Mouse (Mus musculus): ENCODE measurements around the gene Adpgk.
"Not testable (repeated sequence)": the region's sequence is repeated elsewhere in the genome, so short reads cannot be mapped to it uniquely, and the experiment has no call there.

Adpgk gene

DNA sequence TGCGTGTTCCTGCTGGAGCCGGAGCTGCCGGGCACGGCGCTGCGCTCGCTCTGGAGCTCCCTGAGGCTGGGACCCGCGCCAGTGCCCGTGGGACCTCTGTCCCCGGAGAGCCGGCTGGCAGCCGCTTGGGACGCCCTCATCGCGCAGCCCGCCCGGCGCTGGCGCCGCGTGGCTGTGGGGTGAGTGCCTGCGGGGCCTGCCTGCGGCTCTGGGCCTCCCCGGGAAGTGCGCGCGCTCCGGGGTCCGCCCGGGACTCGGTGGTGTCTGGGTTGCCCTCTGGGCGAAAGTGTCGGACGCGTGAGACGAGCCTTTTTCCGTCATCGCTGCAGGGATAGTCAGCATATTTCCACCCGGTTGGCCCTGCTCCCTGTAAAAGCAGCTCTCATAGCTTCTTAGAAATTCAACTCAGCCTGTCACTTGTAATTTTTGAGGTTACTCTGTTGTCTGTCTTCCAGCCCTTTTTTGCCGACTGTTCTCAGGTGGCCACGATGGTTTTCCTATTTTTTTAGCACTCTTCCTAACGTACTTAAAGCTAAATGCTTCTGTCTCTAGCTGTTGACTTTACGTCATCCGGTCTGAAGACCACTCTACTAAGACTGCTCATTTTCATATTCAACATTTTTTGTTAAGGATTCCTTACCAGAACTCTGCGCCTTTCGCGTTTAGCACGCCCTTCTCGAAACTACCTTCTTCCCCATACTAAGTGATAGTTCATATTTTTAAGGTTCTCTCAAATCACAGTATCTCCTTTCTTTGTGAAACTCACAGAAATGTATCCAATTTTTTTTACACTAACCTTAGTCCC is 532 bp downstream of the Adpgk start:
- DNase-seq, result no peak

DNA sequence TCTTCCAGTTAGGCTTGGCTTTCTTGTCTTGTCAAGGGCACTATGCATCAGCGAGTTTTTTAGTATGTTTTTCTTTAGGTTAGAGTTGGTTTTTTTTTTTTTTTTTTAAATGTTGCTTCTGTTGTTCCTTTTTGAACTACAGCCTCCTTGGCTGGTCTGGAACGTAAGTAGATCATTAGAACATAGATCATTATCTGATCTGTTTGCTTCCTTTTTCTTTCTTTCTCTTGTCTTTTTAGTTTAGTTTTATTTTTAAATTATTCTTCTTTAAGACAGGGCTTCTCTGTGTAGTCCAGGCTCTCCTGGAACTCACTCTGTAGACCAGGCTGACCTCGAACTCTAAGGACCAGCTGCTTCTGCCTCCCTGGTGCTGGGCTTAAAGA is 1.1 kb downstream of the Adpgk start:
- no peak for DNase-seq

DNA sequence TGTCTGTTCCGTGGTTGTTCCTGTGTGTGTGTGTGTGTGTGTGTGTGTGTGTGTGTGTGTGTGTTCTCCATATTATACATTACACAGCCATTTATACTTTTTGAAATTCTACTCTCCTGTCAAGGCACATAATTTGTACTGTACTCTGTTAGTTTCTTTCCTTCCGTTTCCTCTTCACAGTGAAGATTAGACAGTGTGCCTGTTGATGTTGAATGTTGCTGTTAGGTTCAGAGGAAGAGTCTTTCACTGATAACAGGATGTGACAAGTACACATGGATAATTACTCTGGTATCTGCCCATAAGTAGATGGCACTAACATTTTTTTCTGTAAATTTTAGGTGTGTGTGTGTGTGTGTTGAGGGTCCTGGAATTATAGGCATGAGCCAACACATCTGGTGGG is 5.1 kb downstream of the Adpgk start:
- DNase-seq, result no peak

DNA sequence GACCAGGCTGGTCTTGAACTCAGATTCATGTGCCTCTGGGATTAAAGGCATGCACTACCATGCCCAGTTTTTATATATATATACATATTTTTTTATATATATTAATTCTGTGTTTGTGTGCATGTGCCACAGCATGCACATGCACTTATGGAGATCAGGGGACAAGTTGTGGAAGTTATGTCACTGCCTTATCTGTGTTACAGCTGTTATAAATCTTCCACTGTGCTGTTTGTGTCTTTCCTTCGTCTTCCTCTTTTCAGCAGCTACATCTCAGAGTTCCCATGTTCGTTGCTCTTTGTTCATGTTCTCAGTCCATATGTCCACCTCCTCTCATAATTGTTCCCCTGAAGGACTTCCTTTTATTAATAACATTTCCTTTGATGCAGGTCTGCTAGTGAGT is 16.5 kb downstream of the Adpgk start:
- no peak for DNase-seq

DNA sequence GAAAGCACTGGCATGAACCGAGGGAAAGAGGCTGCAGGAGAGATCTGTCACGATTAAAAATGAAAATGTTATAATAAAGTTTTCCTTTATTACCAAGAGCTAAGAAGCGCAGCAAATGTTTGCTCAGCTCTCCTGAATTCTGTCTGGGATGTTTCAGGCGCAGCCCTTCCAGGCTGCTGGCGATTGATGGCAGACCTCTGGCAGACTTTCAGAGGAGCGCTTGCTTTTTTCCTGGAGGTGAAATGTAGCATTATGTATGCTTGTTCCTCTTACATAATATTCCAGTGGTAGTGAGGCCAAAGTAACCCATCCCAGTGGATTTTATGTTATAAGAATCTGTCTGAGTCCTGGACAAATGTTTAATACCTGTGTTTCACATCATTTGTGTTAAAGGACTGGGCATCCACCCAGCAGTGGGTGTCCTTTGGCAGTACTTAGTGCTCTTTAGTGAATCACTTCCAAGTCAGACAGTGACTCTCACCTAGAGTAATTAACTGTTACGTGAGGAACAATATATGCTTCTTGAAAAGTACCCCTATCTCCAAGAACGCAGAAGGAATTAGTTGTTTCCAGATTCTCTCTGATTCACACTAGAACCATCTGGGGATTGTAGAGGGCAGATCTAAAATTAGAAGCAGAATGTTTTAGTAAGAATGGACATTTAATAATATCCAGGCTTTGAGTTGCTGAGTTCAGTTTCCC is 19.4 kb downstream of the Adpgk start:
- DNase-seq, result no peak

DNA sequence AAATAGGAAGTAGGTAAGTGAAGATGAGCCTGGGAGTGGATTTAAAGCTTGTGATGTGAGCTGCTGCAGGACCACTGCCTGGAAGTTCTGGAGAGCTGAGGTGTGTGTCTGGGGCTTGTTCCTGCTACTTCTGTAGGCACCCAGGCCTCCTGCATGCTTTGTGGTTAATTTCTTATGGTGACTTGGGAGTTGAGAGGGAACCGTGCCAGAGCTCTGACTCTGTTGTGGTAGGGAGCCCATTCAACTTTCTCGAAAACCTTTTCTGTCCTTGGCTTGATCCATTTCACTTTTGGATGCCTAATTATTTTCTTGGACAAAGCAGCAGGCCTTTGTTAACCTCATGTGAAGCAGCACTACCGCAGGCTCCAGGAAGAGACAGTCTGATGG is 19.9 kb downstream of the Adpgk start:
- DNase-seq, result no peak

DNA sequence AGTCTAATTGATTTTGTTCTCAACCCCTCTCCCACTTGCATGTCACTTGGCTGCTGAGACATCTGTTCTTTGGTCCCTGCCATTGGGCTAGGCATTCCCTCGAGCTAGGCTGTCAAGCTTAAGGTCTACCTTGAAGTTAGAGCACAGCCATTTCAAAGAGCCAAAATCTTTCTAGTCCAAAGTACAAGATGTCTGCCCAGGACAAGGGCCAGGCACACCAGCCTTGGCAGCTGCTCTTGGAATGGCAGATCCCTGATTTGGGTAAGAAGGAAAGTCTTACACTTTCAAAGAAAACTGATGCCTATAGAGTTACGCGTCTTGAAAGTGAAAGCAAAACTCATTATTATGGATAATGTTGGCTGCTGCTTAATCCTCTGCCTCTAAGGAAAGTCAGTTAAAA is 24.8 kb downstream of the Adpgk start:
- no peak for DNase-seq

DNA sequence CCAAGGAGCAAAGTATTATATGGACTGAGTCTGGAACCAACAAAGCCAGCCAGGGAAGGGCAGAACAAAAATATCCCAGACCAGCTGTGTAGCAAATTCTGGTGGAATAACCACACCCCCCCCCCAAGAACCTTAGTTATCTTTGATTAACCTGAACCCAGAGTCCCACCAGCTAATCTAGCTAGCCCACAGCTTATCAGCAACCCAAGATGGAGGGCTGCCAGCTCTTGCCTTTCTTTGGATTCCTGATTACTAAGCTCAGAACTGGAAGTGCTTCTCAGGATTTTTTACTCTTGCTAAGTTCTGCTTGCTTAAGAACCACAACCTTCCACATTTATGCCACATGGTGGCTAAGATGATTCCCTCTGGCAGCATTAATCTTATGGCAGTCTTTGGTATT is 33.0 kb downstream of the Adpgk start:
- DNase-seq, result no peak

DNA sequence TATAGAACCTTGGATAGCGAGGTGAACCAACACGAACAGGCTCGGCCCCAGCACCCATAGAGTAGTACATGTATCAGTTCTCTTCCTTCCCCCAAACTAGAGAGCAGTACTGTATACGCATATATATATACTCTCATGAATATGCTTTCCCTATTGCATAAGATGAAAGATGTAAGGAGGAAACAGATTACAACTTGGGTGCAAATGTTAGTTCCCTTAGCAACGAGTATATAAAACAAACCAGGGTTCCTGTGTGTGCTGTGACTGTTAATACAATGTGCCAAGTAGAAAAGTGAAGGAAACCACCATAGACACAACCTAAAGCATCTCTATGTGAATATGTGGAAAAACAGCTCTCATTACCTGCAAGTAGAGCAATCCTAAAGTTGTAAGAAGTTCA is 38.7 kb downstream of the Adpgk start:
- no peak for DNase-seq

DNA sequence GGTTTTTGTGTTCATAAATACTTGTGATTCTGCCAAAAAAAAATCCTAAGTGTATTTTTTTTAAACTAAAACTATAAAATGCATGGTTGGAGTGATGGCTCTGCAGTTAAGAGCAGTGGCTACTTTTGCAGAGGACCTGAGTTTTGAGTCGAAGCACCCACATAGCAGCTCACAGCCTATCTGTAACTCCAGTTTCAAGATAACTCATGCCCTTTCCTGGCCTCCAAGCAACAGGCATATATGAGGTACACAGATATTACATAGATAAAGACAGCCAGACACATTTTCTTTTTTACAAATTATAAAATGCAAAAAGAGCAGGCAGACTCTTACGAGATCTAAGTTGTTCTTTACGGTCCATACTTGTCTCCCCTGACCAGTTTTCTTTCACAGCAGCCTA is 45.2 kb downstream of the Adpgk start:
- no peak for DNase-seq

DNA sequence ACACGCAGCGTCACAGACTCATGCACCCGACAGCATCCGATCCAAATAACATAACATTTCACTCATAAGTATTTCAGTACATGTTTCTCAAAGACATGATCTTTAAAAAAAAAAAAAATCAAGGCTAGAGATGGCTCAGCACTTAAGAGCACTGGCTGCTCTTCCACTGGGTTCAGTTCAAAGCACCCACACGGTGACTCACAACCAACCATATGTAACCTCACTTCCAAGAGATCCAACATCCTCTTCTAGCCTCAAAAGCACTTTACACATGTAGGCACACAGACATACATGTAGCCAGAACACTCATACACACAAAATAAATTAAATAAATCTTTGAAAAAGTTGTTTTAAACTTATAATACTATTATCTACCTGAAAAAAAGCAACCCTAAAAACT is 46.5 kb downstream of the Adpgk start:
- no peak for DNase-seq

DNA sequence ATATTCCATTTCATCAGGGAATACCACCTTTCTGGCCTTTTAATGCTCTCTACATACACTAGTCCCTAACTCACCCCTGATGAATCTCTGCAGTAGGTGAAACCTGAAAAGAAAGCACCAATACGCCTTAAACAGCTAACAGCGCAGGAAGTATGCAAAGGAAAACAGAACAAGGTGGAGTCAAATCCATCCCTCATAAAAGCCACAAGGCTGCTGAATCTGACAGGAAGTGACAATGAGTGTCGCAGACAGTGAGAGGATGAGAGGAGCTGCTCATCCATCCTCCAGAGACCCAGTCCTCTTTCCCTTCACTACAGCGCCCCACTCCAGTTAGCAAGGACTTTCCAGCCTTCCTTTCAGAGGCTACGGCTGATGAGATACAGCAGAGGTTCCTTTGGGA is 47.1 kb downstream of the Adpgk start:
- DNase-seq, result no peak

DNA sequence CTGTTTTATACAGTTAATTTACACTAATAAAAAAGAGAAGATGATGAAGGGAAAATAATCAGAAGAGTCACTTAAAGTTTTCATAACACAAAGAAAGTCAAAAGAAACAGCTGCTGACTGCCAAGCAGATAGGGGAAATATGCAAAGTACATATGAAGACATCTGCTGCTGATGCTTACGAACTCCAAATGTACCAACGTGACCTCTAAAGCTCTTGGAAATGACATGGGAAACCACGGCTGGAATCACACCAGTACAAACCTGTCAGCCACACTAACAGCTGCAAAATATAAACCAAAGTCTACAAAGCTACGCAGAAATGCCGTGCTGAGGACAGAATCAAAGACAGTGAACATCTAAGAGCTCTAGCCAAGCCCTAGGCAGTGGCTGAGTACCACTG is 47.7 kb downstream of the Adpgk start:
- DNase-seq, result no peak

DNA sequence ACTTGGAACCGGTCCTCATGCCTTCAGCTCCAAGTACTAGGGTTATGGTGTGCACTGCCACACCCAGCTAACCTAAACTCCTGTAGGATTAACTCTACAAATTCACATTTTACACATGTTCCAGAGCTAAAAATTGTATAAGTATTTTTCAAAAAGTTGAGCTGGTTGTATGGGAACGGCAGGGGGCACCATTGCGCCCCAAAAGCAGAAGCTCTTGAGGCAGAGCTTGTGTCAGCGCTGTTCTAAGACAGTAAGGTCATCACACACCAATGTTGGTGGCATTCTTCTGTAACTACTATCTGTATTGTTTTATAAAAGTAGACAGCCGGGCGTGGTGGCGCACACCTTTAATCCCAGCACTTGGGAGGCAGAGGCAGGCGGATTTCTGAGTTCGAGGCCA is 48.6 kb downstream of the Adpgk start:
- DNase-seq, result no peak

DNA sequence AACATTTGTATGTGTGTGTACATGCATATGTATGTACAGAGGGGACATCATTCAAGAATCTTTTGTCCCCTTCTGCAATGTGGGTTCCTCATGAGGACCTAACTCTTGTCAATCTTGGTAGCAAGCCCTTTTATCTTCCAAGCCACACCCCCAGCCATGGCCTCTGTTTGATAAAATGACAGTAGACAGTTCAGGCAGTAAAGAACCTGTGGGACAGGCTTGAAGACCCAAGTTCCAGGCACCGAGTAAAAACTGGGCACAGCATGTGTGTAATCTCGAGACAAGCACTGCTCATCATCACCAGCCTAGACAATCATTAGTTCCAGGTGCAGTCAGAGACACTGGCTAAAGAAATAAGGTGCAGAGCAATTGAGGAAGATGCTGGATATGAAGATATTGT is 54.8 kb downstream of the Adpgk start:
- DNase-seq, result no peak

DNA sequence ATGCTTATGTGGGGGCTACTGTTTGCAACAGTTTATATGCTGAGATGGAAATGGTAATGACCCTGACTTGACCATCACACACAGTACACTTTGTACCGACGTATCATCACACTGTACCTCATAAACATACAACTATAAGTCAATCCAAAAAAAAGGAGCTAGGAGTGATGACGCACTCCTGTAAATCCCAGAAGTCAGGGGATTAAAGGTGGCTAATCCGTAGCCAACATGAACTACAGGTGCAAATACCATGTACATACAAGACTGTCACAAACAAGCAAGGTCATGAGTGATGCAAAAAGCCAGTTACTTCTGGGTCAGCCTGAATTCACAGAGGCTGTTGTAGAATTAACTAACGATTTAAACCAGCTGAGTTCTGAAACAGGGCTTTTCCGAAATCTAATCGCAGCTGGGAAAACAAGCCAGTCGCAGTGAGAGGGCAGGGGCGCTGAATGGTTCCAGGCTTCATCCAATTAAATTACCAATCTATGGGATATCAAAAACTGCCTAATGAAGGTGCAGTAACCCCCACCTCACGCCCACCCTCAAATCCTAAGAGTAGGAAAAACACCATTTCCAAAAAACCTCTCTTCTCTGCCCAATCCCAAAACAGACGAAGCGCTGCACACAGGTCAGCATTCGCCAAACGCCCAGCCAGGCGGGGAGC is 61.4 kb downstream of the Adpgk start:
- no peak for DNase-seq

DNA sequence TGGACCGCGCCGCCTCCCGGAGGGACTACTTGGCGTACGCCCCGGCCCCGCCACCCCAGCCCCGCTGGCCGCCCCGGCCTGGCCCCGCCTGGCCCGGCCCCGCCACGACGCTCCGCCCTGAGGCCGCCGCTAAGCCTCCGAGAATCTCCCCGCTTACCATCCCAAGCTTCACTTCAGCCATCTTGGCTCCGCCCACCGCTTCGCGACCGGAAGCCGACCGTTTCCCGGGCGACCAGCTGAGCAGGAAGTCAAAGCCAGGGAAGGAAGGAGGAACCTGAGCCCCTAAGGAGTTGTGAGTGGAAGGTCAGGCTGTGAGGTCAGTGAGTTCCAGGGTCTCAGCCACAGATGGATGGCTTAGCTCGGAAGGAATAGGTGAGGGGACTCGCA is 61.9 kb downstream of the Adpgk start, which contains the start of gene Bbs4:
Bbs4 (minus strand) TSS at position 256 of the 387 bp plus-strand sequence.
- DNase-seq, result peak; percentile 92

DNA sequence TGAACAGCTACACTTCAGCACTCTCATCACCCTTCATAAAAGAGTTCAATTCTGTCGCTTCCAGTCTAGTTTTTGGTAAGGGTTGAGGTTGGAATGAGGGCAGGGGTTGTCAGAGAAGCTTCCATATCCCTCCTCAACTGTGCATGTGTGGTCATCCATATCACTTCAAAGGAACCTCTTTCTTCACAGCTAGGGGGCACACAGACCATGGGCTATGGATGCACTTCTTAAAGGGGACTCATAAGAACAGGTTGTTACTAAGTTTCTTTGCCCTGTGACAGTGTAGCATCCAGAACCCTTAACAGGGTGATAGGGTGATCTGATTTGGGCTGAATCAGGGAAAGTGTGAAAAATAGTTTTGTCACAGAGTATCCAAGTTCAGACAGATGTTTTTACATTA is 66.7 kb downstream of the Adpgk start:
- not testable (repeated sequence) for DNase-seq

DNA sequence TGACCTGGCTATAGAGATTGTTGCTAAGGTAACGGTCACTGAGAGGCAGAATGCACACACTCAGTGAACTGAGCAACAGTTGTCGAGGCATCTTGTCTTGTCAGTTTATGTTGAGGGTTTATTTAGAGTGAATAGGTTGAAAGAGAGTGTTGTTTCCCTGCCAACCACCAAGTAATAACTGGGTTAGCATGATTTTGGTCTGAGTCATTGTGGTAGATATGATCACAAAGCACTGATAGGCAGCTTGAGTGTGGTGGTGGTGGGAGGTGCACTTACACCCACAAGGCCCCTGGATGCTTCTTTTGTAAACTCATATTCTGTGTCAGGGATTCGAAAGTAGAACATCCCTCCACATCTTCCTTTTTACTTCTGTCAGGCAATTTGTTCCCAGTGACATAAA is 69.1 kb downstream of the Adpgk start:
- DNase-seq, result not testable (repeated sequence)

DNA sequence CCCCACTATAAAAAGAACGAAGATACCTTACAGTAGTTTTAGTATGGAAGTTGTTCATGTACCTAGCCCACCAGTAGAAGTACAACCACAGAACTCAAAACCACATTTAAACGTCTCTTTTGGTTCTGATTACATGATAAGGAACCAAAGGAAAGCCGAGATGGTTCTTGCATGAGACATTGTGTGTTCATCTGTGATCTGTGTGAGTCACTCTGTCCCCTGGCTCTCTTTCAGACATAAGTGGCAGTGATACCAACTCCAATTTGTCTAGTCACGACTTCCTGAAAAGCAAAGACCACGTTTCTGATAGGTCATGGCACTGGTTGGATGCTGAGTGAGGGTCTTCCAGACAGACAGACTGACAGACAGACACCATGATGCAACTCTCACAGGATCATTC is 77.9 kb downstream of the Adpgk start:
- DNase-seq, result no peak

DNA sequence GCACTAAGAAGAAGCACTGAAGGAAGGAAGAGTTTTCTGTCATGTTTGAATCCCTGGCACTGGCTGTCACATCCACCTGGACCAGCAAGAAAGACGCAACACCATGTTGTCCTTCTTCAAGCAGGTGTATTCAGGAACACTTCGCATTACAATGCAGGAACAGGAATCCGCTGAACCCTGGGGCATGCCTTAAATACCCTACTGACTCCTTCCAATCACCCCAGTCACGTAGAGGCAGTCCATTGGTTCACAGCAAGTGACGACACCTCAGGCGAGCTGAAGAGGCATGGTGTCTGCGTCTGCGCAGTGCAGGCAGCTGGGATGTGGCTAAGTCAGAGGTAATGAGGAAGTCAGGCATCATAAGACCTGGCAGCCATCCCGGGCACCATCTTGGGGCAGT is 78.3 kb downstream of the Adpgk start:
- no peak for DNase-seq

Measured in right cerebral cortex, adult 18-20 months (tissue).